8 mouse cellular contexts compared by ENCODE assay signal in genomic region chr10:127164631-127165353, GRCm38 (mm10). TPM values are rescaled to one million over a fixed set of nuclear protein-coding genes. Genes with fewer than 3 reads are reported as not detected.
A peak's percentile ranks its signal among the peaks of the same experiment; 100 is the strongest.
DNase-seq lines count a peak whose midpoint lies in the region; ATAC-seq lines count a peak whose summit lies in the region.

Gene B4galnt1 (plus strand): TSS chr10:127165225.

- no peaks in the 10 kb centered on the region for H3K9me3 ChIP-seq in hindbrain, embryonic 16.5 days (ENCODE audit: control insufficient read depth, low read length)

- peaks cover 3% of the 10 kb centered on the region; the same call in 1 of the 2 replicates for H3K27me3 ChIP-seq in hindbrain, embryonic 16.5 days (replicated peaks; ENCODE audit: control insufficient read depth, insufficient read depth, low read length)

- H3K27ac ChIP-seq in hindbrain, embryonic 16.5 days (ENCODE audit: low read depth, low read length) = peak within 1 kb of the TSS; percentile 94

- no peaks in the 10 kb centered on the region for H3K36me3 ChIP-seq in hindbrain, embryonic 16.5 days (ENCODE audit: control insufficient read depth, insufficient read depth, low read length)

- ATAC-seq in hindbrain, embryonic 16.5 days = peak; percentile 91
- peak; percentile 55 for ATAC-seq in megakaryocyte, adult 5-6 weeks (ENCODE audit: poor library complexity, severe bottlenecking)

- peak within 1 kb of the TSS; percentile 86 for H3K4me3 ChIP-seq in hindbrain, embryonic 16.5 days (ENCODE audit: low read length)

- H3K4me1 ChIP-seq in hindbrain, embryonic 16.5 days (ENCODE audit: control insufficient read depth, insufficient read depth, low read depth, low read length) = peaks cover 16% of the 10 kb centered on the region

- H3K9ac ChIP-seq in hindbrain, embryonic 16.5 days (ENCODE audit: low read depth, low read length) = peak within 1 kb of the TSS; percentile 98

- WGBS in hindbrain, embryonic 16.5 days = 2% methylated on average over 44 of the region's 52 CpGs

- H3K4me2 ChIP-seq in hindbrain, embryonic 16.5 days (ENCODE audit: low read length) = peak within 1 kb of the TSS; percentile 91

- DNase-seq in WW6 (ENCODE audit: low read depth, low spot score) = peak; percentile 73
- peak; percentile 86 to 91 for DNase-seq in cerebellum, postnatal 14 days
- DNase-seq in gastrocnemius, adult 18-20 months (ENCODE audit: low spot score) = peak; percentile 59
- DNase-seq in left cerebral cortex, adult 8-10 months (ENCODE audit: low spot score in 2 of 2) = peak; percentile 45 to 57
- DNase-seq in retina, postnatal 7 days (ENCODE audit: low read depth, low spot score) = peak; percentile 73
- peak; percentile 72 for DNase-seq in yolk sac, embryonic 10.5 days (ENCODE audit: low spot score)

RNA-seq across cellular contexts. Expression of gene B4galnt1, which starts in this region (rescaled TPM):
- under 1 TPM; 0.39 to 0.93 TPM for total RNA-seq in gastrocnemius, adult 18-20 months (2021)
- 59.0 and 74.1 TPM in 2 replicates for polyA plus RNA-seq in hindbrain, embryonic 16.5 days (2015; fragmentation: Nextera tagmentation; extraction: Ambion mirVana)
- 100 to 1,000 TPM; 105 to 118 (median 112) TPM for total RNA-seq in left cerebral cortex, adult 8-10 months (2022)
- 113 TPM in 2 replicates for total RNA-seq in megakaryocyte, adult 5-6 weeks (2015)
- total RNA-seq in megakaryocyte, adult 5-6 weeks (2017) = 67.7 and 75.5 TPM in 2 replicates

Comparison
In these comparisons a context has a peak if more than half of its experiments do, and no peak if none do; other contexts are left out.
1. Peak in every context shown above with its lines: DNase-seq, ATAC-seq, H3K4me3 ChIP-seq and H3K27ac ChIP-seq.
2. RNA of gene B4galnt1 (total RNA-seq): 105 to 118 TPM in left cerebral cortex, adult 8-10 months and 67.7 to 113 TPM in megakaryocyte, adult 5-6 weeks; 0.39 to 0.93 TPM in gastrocnemius, adult 18-20 months; every median in the first group is over 10 times any median in the second.
3. Peak in DNase-seq in gastrocnemius, adult 18-20 months; RNA of the gene not detected or under 1 TPM.